Mouse (Mus musculus) lung, embryonic 14.5 days (tissue): ENCODE measurements at regions not wholly inside any gene's neighbourhood (a gene's known extent, or its start where the extent isn't known, plus 50 kb on each side); places are given as distances from the start of the nearest gene placed in this dataset.

ENCODE experiments used
- ATAC-seq: fragments of 200-750 bp; cut with Nextera tagmentation; 2 replicates; pipeline ENCODE4 v1.8.0; 2017; ENCODE audit warnings: mild to moderate bottlenecking, moderate TSS enrichment, moderate library complexity; ENCODE audit not compliant: insufficient read depth
- DNase-seq: peaks from one replicate; pipeline ENCODE4 v3.0.0-alpha.2; 2015
- H3K27ac ChIP-seq: fragments of 300-500 bp; sonication (generic); 2 replicates; pipeline ENCODE4 v1.5.1; 2014; ENCODE audit warnings: low read depth, mild to moderate bottlenecking, moderate library complexity
- H3K27me3 ChIP-seq: fragments of 300-500 bp; sonication (generic); 2 replicates; pipeline ENCODE4 v1.6.1; 2014; ENCODE audit warnings: low read length, control low read depth; ENCODE audit not compliant: insufficient read depth
- H3K36me3 ChIP-seq: fragments of 300-500 bp; sonication (generic); 2 replicates; pipeline ENCODE4 v1.6.1; 2014; ENCODE audit warnings: control low read depth; ENCODE audit not compliant: insufficient read depth
- H3K4me1 ChIP-seq: fragments of 300-500 bp; sonication (generic); 2 replicates; pipeline ENCODE4 v1.6.1; 2014; ENCODE audit warnings: antibody characterized with exemption, control low read depth; ENCODE audit not compliant: insufficient read depth
- H3K4me2 ChIP-seq: fragments of 300-500 bp; sonication (generic); 2 replicates; pipeline ENCODE4 v1.6.1; 2014; ENCODE audit warnings: mild to moderate bottlenecking
- H3K4me3 ChIP-seq: fragments of 300-500 bp; sonication (generic); 2 replicates; pipeline ENCODE4 v1.5.1; 2014; ENCODE audit warnings: low read depth, low read length
- H3K9ac ChIP-seq: fragments of 300-500 bp; sonication (generic); 2 replicates; pipeline ENCODE4 v1.6.1; 2014
- H3K9me3 ChIP-seq: fragments of 300-500 bp; sonication (generic); 2 replicates; pipeline ENCODE4 v1.6.1; 2016; ENCODE audit warnings: low read depth, low read length, control low read depth
- CTCF ChIP-seq: IDR thresholded peaks from 2 replicates; pipeline ENCODE4 v1.5.1; 2016; ENCODE audit warnings: antibody characterized with exemption, low read depth
- WGBS: fragments of 180-500 bp; shearing (Covaris S2); extraction: QIAGEN DNeasy Blood & Tissue Kit; methylation state at CpG from one replicate; pipeline ENCODE4 v1.1.7; 2014; 5-methylcytosine and 5-hydroxymethylcytosine counted together

DNA sequence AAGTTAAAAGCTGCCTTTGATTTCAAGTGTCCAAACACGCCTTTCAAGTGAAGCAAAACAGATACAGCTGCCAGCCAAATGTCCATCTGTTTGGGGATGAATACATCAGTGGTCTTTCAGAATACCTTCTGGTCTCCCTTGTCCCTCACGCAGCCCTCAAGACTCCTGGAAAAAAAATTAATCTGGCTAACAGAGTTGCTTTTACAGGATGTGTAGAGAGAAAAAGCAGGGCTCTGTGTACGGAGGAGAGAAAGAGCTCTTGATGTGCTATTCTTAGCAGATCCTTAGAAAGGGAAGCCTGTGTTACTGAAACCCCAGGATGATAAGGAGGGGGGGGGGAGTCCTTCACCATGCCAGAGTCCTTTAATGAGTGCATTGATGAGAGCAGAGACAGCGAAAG lies 748.4 kb upstream of the Lrrc6 start:
- H3K4me2 ChIP-seq: no peak overlapping the region
- H3K27ac ChIP-seq: no peak overlapping the region
- no peak for TF ChIP-seq CTCF
- DNase-seq (no peak), ATAC-seq (no peak)
- no peaks in the 10 kb centered on the region for H3K27me3 ChIP-seq
- no peaks in the 10 kb centered on the region for H3K36me3 ChIP-seq
- WGBS: 20% methylated on average over 4 of the region's 4 CpGs
- no peak overlapping the region for H3K9ac ChIP-seq
- H3K4me1 ChIP-seq: no peaks in the 10 kb centered on the region
- no peak overlapping the region for H3K4me3 ChIP-seq
- no peaks in the 10 kb centered on the region for H3K9me3 ChIP-seq

GRCm38 (mm10) chr15:67248471-67248870 lies 747.8 kb upstream of the Lrrc6 start:
- Histone ChIP-seq H3K9ac (no peak overlapping the region), H3K9me3 (no peaks in the 10 kb centered on the region), H3K36me3 (no peaks in the 10 kb centered on the region), H3K4me2 (no peak overlapping the region), H3K27ac (no peak overlapping the region), H3K4me3 (no peak overlapping the region), H3K4me1 (no peaks in the 10 kb centered on the region), H3K27me3 (no peaks in the 10 kb centered on the region)
- DNase-seq (no peak), ATAC-seq (no peak)
- TF ChIP-seq CTCF: no peak

- 69% methylated on average over 4 of the region's 4 CpGs for WGBS
- H3K4me3 ChIP-seq: no peak overlapping the region
- H3K4me2 ChIP-seq: no peak overlapping the region
- H3K4me1 ChIP-seq: no peaks in the 10 kb centered on the region
- ATAC-seq: no peak
- no peak for DNase-seq
- no peaks in the 10 kb centered on the region for H3K27me3 ChIP-seq
- no peaks in the 10 kb centered on the region for H3K9me3 ChIP-seq
- H3K9ac ChIP-seq: no peak overlapping the region
- H3K27ac ChIP-seq: no peak overlapping the region
- TF ChIP-seq CTCF: no peak
- H3K36me3 ChIP-seq: no peaks in the 10 kb centered on the region
Measured at GRCm38 (mm10) chr15:67245658-67246268, 745.1 kb upstream of the Lrrc6 start.

- H3K27ac ChIP-seq: no peak overlapping the region
- no peak for ATAC-seq
- no peaks in the 10 kb centered on the region for H3K36me3 ChIP-seq
- H3K9ac ChIP-seq: no peak overlapping the region
- 60% methylated on average over 10 of the region's 10 CpGs for WGBS
- no peaks in the 10 kb centered on the region for H3K27me3 ChIP-seq
- no peaks in the 10 kb centered on the region for H3K9me3 ChIP-seq
- no peak overlapping the region for H3K4me2 ChIP-seq
- DNase-seq: no peak
- TF ChIP-seq CTCF: no peak
- H3K4me3 ChIP-seq: no peak overlapping the region
- H3K4me1 ChIP-seq: no peaks in the 10 kb centered on the region
Measured at GRCm38 (mm10) chr15:67244908-67245657, 744.4 kb upstream of the Lrrc6 start.

DNA sequence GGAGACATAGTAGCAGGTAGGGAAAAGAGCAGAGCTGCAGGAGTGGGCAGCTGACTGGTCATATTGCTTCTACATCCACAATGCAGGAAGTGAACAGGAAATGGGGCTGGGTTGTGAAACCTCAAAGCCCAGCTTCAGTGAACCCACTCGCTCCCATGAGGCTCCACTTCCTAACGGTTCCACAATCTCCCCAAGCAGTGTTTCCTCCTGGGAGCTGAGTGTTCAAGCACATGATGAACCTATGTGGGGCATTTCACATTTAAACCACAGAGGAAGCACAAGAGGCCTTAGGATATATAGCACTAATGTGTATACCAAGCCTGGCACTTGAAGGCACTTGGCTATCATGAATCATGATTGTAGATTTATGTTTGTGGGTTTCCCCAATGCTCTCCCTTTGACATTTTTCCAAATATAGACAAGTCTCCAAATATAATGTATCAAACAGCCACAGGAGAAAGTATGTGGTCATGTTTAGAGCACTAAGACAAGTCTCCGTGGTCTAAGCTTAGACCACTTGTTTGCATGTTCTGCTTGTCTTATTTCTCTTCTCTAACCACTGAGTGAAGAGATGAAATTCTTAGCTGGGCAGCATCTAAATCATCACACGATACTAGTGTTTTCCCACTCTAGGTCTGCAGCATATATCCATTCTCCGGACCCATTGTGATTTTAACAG lies 734.5 kb upstream of the Lrrc6 start:
- peak; percentile 21 for DNase-seq
- Histone ChIP-seq H3K4me1 (no peaks in the 10 kb centered on the region), H3K9ac (no peak overlapping the region), H3K27ac (no peak overlapping the region), H3K27me3 (no peaks in the 10 kb centered on the region), H3K4me2 (no peak overlapping the region), H3K36me3 (no peaks in the 10 kb centered on the region), H3K4me3 (no peak overlapping the region), H3K9me3 (no peaks in the 10 kb centered on the region)
- WGBS: 70% methylated on average over 5 of the region's 5 CpGs
- no peak for ATAC-seq
- TF ChIP-seq CTCF: no peak

DNA sequence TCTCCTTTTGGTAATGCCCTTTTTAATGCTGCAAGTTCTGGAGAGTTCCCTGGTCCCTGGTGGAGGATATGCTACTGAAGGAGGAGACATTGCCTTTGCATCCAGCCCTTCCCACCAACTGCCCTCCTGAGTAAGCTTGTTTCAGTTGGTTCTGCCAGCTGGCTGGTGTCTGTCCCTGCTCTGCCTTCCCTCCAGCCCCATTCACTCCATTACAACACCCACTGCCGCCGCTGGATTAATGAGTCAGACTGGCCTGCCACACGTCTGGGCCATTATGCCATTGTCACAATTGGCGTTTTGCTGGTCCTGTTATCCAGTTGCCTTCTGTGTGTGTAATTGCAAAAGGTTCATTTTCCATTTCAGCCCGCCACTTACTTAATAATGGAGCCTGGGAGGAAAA lies 728.6 kb upstream of the Lrrc6 start:
- Histone ChIP-seq H3K4me3 (no peak overlapping the region), H3K27ac (no peak overlapping the region), H3K9ac (no peak overlapping the region), H3K27me3 (no peaks in the 10 kb centered on the region), H3K4me2 (no peak overlapping the region), H3K36me3 (no peaks in the 10 kb centered on the region), H3K9me3 (no peaks in the 10 kb centered on the region), H3K4me1 (peaks cover 10% of the 10 kb centered on the region; the same call in 1 of the 2 replicates)
- TF ChIP-seq CTCF: no peak
- peak; percentile 53 for DNase-seq
- ATAC-seq: peak; percentile 57; the same call in 1 of the 2 replicates
- WGBS: 63% methylated on average over 5 of the region's 5 CpGs

DNA sequence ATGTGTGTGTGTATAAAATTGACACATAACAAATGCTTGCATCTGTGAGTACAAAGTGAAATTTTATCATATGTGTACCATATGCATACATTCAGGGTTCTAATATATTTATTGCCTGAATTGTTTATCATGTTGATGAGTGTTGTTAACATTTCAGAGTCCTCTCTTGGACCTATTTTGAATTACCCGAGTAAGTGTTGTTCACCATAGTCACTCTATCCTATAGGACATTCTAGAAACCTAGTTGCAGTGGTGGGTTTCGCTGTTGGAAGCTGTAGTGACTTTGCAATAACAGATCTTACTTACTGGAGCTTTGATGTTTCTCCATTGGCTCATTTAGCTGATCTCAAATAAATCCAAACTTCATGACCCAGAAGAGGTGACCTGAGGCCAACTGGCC lies 727.9 kb upstream of the Lrrc6 start:
- Histone ChIP-seq H3K9ac (no peak overlapping the region), H3K9me3 (no peaks in the 10 kb centered on the region), H3K27ac (no peak overlapping the region), H3K4me3 (no peak overlapping the region), H3K36me3 (no peaks in the 10 kb centered on the region), H3K27me3 (no peaks in the 10 kb centered on the region), H3K4me2 (no peak overlapping the region), H3K4me1 (peaks cover 10% of the 10 kb centered on the region; the same call in 1 of the 2 replicates)
- no peak for TF ChIP-seq CTCF
- ATAC-seq (peak; percentile 78; the same call in 1 of the 2 replicates), DNase-seq (peak; percentile 59)
- WGBS: 42% methylated on average over 2 of the region's 2 CpGs
